Mouse (Mus musculus): ENCODE measurements at regions not wholly inside any gene's neighbourhood (a gene's known extent, or its start where the extent isn't known, plus 50 kb on each side); places are given as distances from the start of the nearest gene placed in this dataset.

GRCm38 (mm10) chr10:117527979-117528378 lies 101.3 kb upstream of the Cpm start:
- DNase-seq (ENCODE audit: low read depth, low spot score), result no peak

- no peak for DNase-seq (ENCODE audit: low read depth, low spot score)
These were observed 102.1 kb upstream of the Cpm start for GRCm38 (mm10) chr10:117527243-117527642.

- DNase-seq (ENCODE audit: low read depth, low spot score), result no peak
These were observed 102.5 kb upstream of the Cpm start for GRCm38 (mm10) chr10:117526834-117527188.

- DNase-seq (ENCODE audit: low read depth, low spot score), result no peak
These were observed 103.1 kb upstream of the Cpm start for GRCm38 (mm10) chr10:117526008-117526833.

- DNase-seq (ENCODE audit: low read depth, low spot score), result no peak
These were observed 103.7 kb upstream of the Cpm start for GRCm38 (mm10) chr10:117525608-117526007.

GRCm38 (mm10) chr10:117524926-117525565 lies 104.3 kb upstream of the Cpm start:
- no peak for DNase-seq (ENCODE audit: low read depth, low spot score)

- no peak for DNase-seq (ENCODE audit: low read depth, low spot score)
These were observed 105.2 kb upstream of the Cpm start for GRCm38 (mm10) chr10:117524101-117524500.

- no peak for DNase-seq (ENCODE audit: low read depth, low spot score)
These were observed 106.1 kb upstream of the Cpm start for GRCm38 (mm10) chr10:117522906-117523829.

GRCm38 (mm10) chr10:117522373-117522772 lies 106.9 kb upstream of the Cpm start:
- no peak for DNase-seq (ENCODE audit: low read depth, low spot score)

- no peak for DNase-seq (ENCODE audit: low read depth, low spot score)
These were observed 107.7 kb upstream of the Cpm start for GRCm38 (mm10) chr10:117521315-117522270.

GRCm38 (mm10) chr10:117520536-117521314 lies 108.6 kb upstream of the Cpm start:
- DNase-seq (ENCODE audit: low read depth, low spot score), result no peak

- peak; percentile 45 for DNase-seq (ENCODE audit: low read depth, low spot score)
These were observed 109.4 kb upstream of the Cpm start for GRCm38 (mm10) chr10:117519670-117520535.

GRCm38 (mm10) chr10:117518793-117519669 lies 110.3 kb upstream of the Cpm start:
- DNase-seq (ENCODE audit: low read depth, low spot score), result peak; percentile 9

- no peak for DNase-seq (ENCODE audit: low read depth, low spot score)
These were observed 111.2 kb upstream of the Cpm start for GRCm38 (mm10) chr10:117517800-117518770.

GRCm38 (mm10) chr10:117517071-117517714 lies 112.1 kb upstream of the Cpm start:
- DNase-seq (ENCODE audit: low read depth, low spot score), result peak; percentile 44

- no peak for DNase-seq (ENCODE audit: low read depth, low spot score)
These were observed 112.8 kb upstream of the Cpm start for GRCm38 (mm10) chr10:117516510-117516909.

All from mesoderm, embryonic 11.5 days (tissue).